Mouse (Mus musculus) skeletal muscle tissue, adult 2 months (tissue): Measurements from ENCODE around the gene Gas2.

ENCODE experiments used
- DNase-seq: peaks from one replicate; pipeline ENCODE4 v3.0.0-alpha.2; 2012; ENCODE audit warnings: low read depth, low spot score

Gas2 gene

GRCm38 (mm10) chr7:51861250-51862096 is at the start of gene Gas2:
TSS of gene Gas2 (plus strand) at chr7:51862015.
- peak; percentile 74 for DNase-seq

- DNase-seq, result no peak
Measured at GRCm38 (mm10) chr7:51815473-51816282, 46.1 kb upstream of the Gas2 start.

- DNase-seq, result no peak
Measured at GRCm38 (mm10) chr7:51816283-51816839, 45.5 kb upstream of the Gas2 start.

- no peak for DNase-seq
Measured at GRCm38 (mm10) chr7:51818251-51818974, 43.4 kb upstream of the Gas2 start.

- no peak for DNase-seq
Measured at GRCm38 (mm10) chr7:51819891-51820290, 41.9 kb upstream of the Gas2 start.

- no peak for DNase-seq
Measured at GRCm38 (mm10) chr7:51821467-51821866, 40.3 kb upstream of the Gas2 start.

GRCm38 (mm10) chr7:51823562-51824338 is 38.1 kb upstream of the Gas2 start:
- DNase-seq, result no peak

- peak; percentile 13 for DNase-seq
Measured at GRCm38 (mm10) chr7:51831917-51832316, 29.9 kb upstream of the Gas2 start.

- no peak for DNase-seq
Measured at GRCm38 (mm10) chr7:51840515-51840914, 21.3 kb upstream of the Gas2 start.

GRCm38 (mm10) chr7:51850877-51851276 is 10.9 kb upstream of the Gas2 start:
- DNase-seq, result no peak

- DNase-seq, result no peak
Measured at GRCm38 (mm10) chr7:51851890-51852507, 9.8 kb upstream of the Gas2 start.

GRCm38 (mm10) chr7:51862097-51862492 is 280 bp downstream of the Gas2 start, which contains the start of gene Fancf:
TSS of gene Fancf (minus strand) at chr7:51862267.
- DNase-seq, result peak; percentile 92

GRCm38 (mm10) chr7:51862842-51863241 is 1.0 kb downstream of the Gas2 start:
- no peak for DNase-seq

GRCm38 (mm10) chr7:51865336-51865735 is 3.5 kb downstream of the Gas2 start:
- no peak for DNase-seq

GRCm38 (mm10) chr7:51867983-51868382 is 6.2 kb downstream of the Gas2 start:
- no peak for DNase-seq

- no peak for DNase-seq
Measured at GRCm38 (mm10) chr7:51872041-51872440, 10.2 kb downstream of the Gas2 start.

GRCm38 (mm10) chr7:51872597-51872996 is 10.8 kb downstream of the Gas2 start:
- DNase-seq, result no peak

GRCm38 (mm10) chr7:51876316-51876715 is 14.5 kb downstream of the Gas2 start:
- DNase-seq, result no peak

- DNase-seq, result no peak
Measured at GRCm38 (mm10) chr7:51878730-51879129, 16.9 kb downstream of the Gas2 start.

- DNase-seq, result no peak
Measured at GRCm38 (mm10) chr7:51879136-51879723, 17.4 kb downstream of the Gas2 start.
